Mouse (Mus musculus) cerebellum, adult 2 months (tissue): ENCODE results near the gene Unc5c.
A peak's percentile ranks its signal among the peaks of the same experiment; 100 is the strongest.

Experiments
- CTCF ChIP-seq: fragments of 200-500 bp; IDR thresholded peaks from 2 replicates; pipeline ENCODE4 v1.5.1; 2011; ENCODE audit warnings: low read depth, mild to moderate bottlenecking, control low read depth, low read length, moderate library complexity, borderline replicate concordance; ENCODE audit not compliant: insufficient read depth
- POLR2A ChIP-seq: fragments of 200-500 bp; IDR thresholded peaks from 2 replicates; pipeline ENCODE4 v1.6.1; 2011; ENCODE audit warnings: low read length, control low read depth, borderline replicate concordance; ENCODE audit not compliant: insufficient read depth

DNA sequence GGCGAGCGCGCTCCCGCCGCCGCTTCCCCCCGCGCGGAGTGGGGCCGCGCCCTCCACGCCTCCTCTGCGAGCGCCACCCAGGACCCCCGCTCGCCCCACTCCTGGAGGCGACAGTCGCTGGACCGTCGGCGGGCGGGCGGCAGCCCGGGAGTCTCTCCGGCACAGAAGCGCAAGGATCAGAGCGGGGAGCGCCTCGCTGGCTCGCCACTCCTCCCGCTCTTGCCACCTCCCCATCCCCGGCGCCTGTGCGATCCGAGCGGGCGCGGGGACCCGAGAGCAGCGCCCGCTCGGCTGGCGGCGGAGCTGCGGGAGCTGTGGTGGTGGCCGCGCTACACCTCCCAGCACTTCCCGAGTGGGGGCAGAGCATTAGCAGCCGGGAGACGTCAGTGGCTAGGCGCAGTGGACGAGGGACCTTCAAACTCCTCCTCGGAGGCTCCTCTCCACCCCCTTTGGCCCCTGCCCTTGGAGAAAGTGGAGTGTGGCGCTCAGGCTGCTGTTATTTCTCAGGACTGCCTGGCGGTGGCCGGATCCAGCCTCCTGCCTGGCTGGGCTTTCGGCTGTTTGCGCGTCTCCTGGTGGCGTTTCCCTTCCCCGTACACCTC lies at the start of gene Unc5c:
- TF ChIP-seq CTCF, result peak; percentile 8; the same call in 1 of the 2 replicates
- peak; percentile 80 for TF ChIP-seq POLR2A
